Mouse (Mus musculus): Measurements from ENCODE around the gene Sgo1.
"Not testable (repeated sequence)": the region's sequence is repeated elsewhere in the genome, so short reads cannot be mapped to it uniquely, and the experiment has no call there.

The Sgo1 gene

GRCm38 (mm10) chr17:53688877-53689802 lies at the start of gene Sgo1:
Gene Sgo1, minus strand, starts transcription at chr17:53689333.
- peak; percentile 98 for DNase-seq (ENCODE audit: low read depth, low spot score)

GRCm38 (mm10) chr17:53718916-53719315 lies 29.8 kb upstream of the Sgo1 start:
- not testable (repeated sequence) for DNase-seq (ENCODE audit: low read depth, low spot score)

GRCm38 (mm10) chr17:53718474-53718873 lies 29.3 kb upstream of the Sgo1 start:
- DNase-seq (ENCODE audit: low read depth, low spot score), result no peak

GRCm38 (mm10) chr17:53715161-53715560 lies 26.0 kb upstream of the Sgo1 start:
- DNase-seq (ENCODE audit: low read depth, low spot score), result not testable (repeated sequence)

- DNase-seq (ENCODE audit: low read depth, low spot score), result no peak
These were observed 25.3 kb upstream of the Sgo1 start for GRCm38 (mm10) chr17:53714453-53714852.

- DNase-seq (ENCODE audit: low read depth, low spot score), result not testable (repeated sequence)
These were observed 8.4 kb upstream of the Sgo1 start for GRCm38 (mm10) chr17:53697521-53697920.

GRCm38 (mm10) chr17:53694039-53694438 lies 4.9 kb upstream of the Sgo1 start:
- peak; percentile 8 for DNase-seq (ENCODE audit: low read depth, low spot score)

GRCm38 (mm10) chr17:53689946-53690345 lies 813 bp upstream of the Sgo1 start:
- no peak for DNase-seq (ENCODE audit: low read depth, low spot score)

GRCm38 (mm10) chr17:53688321-53688720 lies 812 bp downstream of the Sgo1 start:
- DNase-seq (ENCODE audit: low read depth, low spot score), result no peak

- no peak for DNase-seq (ENCODE audit: low read depth, low spot score)
These were observed 10.4 kb downstream of the Sgo1 start for GRCm38 (mm10) chr17:53678716-53679115.

- no peak for DNase-seq (ENCODE audit: low read depth, low spot score)
These were observed 18.7 kb downstream of the Sgo1 start for GRCm38 (mm10) chr17:53670453-53670852.

GRCm38 (mm10) chr17:53664703-53665382 lies 24.3 kb downstream of the Sgo1 start:
- DNase-seq (ENCODE audit: low read depth, low spot score), result no peak

- DNase-seq (ENCODE audit: low read depth, low spot score), result no peak
These were observed 24.9 kb downstream of the Sgo1 start for GRCm38 (mm10) chr17:53664267-53664666.

GRCm38 (mm10) chr17:53661056-53661840 lies 27.9 kb downstream of the Sgo1 start:
- no peak for DNase-seq (ENCODE audit: low read depth, low spot score)

GRCm38 (mm10) chr17:53659738-53660137 lies 29.4 kb downstream of the Sgo1 start:
- no peak for DNase-seq (ENCODE audit: low read depth, low spot score)

- DNase-seq (ENCODE audit: low read depth, low spot score), result no peak
These were observed 29.9 kb downstream of the Sgo1 start for GRCm38 (mm10) chr17:53659230-53659629.

- DNase-seq (ENCODE audit: low read depth, low spot score), result no peak
These were observed 30.5 kb downstream of the Sgo1 start for GRCm38 (mm10) chr17:53658668-53659067.

GRCm38 (mm10) chr17:53657391-53657790 lies 31.7 kb downstream of the Sgo1 start:
- DNase-seq (ENCODE audit: low read depth, low spot score), result not testable (repeated sequence)

- DNase-seq (ENCODE audit: low read depth, low spot score), result no peak
These were observed 32.7 kb downstream of the Sgo1 start for GRCm38 (mm10) chr17:53656369-53656860.

- DNase-seq (ENCODE audit: low read depth, low spot score), result no peak
These were observed 33.2 kb downstream of the Sgo1 start for GRCm38 (mm10) chr17:53655959-53656358.

GRCm38 (mm10) chr17:53655081-53655480 lies 34.1 kb downstream of the Sgo1 start:
- DNase-seq (ENCODE audit: low read depth, low spot score), result no peak

GRCm38 (mm10) chr17:53654596-53654995 lies 34.5 kb downstream of the Sgo1 start:
- DNase-seq (ENCODE audit: low read depth, low spot score), result no peak
